Mouse (Mus musculus) B cell, adult 2 months (primary cell): ENCODE results near the gene Cck.
"Not testable (repeated sequence)": the region's sequence is repeated elsewhere in the genome, so short reads cannot be mapped to it uniquely, and the experiment has no call there.

ENCODE experiments used
- DNase-seq, 2 experiments: peaks; one replicate each; pipeline ENCODE4 v3.0.0; 2022

The Cck gene

GRCm38 (mm10) chr9:121458466-121458865 lies 37.0 kb downstream of the Cck start:
- DNase-seq, result peak; percentile 58 to 60

- no peak for DNase-seq
These were observed 38.6 kb downstream of the Cck start for GRCm38 (mm10) chr9:121456739-121457515.

GRCm38 (mm10) chr9:121454891-121455290 lies 40.6 kb downstream of the Cck start:
- DNase-seq, result no peak

GRCm38 (mm10) chr9:121452342-121452942 lies 43.1 kb downstream of the Cck start:
- not testable (repeated sequence) for DNase-seq

GRCm38 (mm10) chr9:121446431-121446831 lies 49.1 kb downstream of the Cck start:
- DNase-seq, result no peak

GRCm38 (mm10) chr9:121445364-121445763 lies 50.1 kb downstream of the Cck start:
- DNase-seq, result peak; percentile 13 to 26

- no peak for DNase-seq
These were observed 51.2 kb downstream of the Cck start for GRCm38 (mm10) chr9:121444367-121444707.

GRCm38 (mm10) chr9:121443696-121444366 lies 51.7 kb downstream of the Cck start:
- DNase-seq, result peak; percentile 12 to 14

- no peak for DNase-seq
These were observed 53.3 kb downstream of the Cck start for GRCm38 (mm10) chr9:121442145-121442544.
